Mouse (Mus musculus) cerebellum, postnatal 25 days (tissue): ENCODE data around the gene Tmem135.
"Not testable (repeated sequence)": the region's sequence is repeated elsewhere in the genome, so short reads cannot be mapped to it uniquely, and the experiment has no call there.

ENCODE experiments used
- DNase-seq, 2 experiments: peaks; one replicate each; pipeline ENCODE4 v3.0.0; 2021; ENCODE audit warnings: mixed read lengths in 2 of 2

Gene Tmem135

DNA sequence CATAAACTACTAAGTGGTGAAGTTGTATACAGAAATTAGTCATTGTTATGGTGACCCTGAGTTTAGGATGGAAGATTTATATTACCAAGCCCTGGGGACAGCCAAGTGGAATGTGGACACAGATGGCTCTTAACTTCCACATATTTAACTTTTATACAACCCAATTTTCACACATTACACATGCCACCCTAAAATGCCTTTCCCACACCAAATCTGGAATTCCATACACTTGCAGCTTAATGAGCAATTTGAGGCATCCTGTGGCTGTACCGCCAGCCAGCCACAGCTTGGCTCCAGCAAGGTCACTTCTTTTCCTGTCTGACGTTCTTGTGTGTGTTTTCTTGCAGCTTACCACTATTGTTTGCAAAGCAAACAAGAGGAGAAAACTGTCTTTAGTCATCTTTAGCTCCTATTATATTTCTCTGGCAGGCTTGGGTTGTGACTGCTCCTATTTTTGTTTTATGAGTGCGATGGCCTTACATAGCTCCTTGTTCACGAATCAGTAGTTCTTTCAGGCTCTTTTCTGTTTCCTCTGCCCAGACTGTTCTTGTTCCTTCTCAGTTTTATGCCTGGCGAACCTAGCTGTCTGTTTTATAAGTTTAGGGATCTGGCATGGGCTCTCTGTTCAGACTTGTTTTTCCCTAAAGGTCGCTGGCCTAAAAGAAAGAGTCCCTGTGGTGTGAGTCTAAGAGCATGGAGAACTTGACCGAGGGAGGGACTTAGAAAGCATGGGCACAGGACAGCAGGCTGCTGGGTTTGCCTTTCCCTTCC is 22.9 kb downstream of the Tmem135 start:
- no peak for DNase-seq

DNA sequence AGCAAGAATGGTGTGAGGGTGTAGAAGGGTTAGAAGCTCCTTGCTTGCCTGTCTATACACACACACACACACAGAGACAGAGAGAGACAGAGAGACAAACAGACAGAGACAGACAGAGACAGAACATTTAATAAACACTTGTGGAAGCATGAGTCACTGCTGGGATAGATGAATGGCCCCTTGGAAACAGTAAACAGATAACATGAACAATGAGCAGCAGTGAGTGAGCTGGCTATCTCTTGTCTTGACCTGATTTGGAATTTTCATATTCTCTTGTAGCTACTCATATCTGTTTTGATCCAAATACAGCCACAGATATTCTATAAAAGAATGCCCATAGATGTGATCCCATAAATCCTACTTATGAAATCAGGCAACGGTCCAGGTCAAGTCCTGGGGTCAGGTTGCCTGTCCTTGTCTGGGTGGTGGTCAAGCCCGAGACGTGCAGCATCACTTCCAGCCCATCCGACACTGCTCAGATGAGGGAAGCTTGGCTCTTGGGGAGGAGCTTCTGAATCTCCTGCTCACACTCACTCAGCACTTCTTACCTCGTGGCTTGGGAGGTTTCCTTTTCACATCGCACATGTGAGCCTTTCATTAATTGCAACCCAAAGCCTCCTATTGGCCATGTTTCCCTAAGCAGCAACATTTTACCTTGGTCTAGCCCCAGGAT is 32.3 kb downstream of the Tmem135 start:
- DNase-seq: no peak

DNA sequence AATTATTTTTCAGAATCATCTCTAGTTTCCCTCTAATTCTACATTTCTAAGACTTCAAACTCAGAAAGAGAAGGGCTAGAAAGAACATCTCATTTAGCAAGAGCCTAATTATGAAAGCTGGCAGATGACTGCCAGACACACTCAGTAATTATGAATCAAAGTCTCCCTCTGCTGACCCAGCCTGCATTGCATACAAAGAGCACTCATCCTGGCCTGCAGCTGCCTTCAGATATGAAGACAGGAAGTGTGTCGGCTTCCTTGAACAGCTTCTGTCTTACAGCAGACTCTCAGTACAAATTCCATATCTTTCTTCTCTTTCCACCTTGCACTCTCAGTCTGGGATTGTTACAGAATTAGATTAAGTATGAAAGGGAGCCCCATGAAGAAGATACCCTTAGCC is 33.1 kb downstream of the Tmem135 start:
- peak in 1 of 2 experiments; percentile 38 for DNase-seq

DNA sequence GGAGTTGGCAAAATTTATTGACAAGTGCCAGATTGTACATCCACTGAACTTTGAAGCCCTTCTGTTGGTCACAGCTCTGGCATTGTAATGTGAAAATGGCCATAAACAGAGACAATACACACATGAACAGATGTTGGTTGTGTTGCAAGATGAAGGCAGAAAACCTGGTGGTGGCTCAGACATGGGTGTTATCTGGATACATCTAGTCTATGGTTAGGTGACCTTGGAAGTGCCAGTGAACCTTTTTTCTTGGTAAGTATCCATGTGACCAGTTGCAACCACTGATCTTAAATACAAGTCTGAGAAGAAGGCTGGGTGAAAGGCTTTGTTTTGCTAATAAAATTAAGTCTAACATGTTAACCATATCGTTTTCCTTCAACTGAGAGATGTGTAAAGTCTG is 33.9 kb downstream of the Tmem135 start:
- no peak for DNase-seq

DNA sequence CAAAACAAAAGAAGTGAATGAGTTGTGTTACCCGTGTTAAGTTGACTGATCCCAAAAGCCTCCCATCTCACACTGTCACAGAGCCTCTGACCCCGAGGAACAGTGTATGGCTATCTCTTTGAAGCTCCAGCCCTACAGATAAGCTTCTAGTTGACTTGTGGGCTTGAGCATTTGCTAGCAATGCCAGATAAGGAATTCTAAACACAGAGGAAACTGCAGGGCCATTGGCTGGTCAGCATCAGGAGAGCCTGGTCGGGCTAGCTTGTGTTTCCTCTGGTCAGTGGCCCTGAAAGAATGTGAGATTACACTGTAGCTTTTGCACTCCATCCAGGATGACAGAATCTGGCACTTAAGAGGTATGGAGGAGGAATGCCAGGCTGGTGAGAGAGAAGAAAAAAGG is 36.4 kb downstream of the Tmem135 start:
- no peak for DNase-seq

DNA sequence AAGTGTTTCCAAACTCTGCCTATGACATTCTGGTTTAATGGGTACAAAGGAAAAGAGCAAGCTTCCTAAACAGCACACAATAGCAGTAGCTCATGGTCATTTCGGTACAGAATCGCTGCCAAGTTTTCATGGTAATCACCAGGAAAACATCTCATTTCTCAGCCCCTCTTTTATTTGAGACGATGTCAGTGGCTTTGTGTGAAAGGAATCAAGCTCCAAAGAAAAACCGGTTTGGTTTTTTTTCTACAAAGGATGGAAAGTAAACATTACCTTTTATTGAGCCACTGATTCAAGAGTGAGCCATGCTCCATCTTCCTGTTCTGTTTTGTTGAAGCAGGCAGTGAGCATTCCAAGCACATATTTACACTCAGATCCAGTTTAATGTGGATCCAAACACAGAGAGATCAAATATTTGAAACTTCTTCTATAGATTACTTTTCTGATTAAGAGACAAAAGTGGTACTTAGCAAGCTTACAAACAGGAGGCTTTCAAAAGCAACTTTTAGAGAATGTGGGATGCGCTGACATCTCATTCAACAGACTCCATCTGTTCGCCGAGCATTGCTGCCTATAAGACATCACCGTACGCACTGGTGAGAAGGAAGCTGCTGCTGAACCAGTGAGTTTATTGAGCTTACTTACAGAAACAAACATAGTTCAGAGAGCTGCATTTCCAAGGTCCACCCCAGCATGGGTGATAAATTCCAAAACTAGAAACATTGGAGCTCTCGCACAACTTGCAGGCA is 38.7 kb downstream of the Tmem135 start:
- no peak for DNase-seq

DNA sequence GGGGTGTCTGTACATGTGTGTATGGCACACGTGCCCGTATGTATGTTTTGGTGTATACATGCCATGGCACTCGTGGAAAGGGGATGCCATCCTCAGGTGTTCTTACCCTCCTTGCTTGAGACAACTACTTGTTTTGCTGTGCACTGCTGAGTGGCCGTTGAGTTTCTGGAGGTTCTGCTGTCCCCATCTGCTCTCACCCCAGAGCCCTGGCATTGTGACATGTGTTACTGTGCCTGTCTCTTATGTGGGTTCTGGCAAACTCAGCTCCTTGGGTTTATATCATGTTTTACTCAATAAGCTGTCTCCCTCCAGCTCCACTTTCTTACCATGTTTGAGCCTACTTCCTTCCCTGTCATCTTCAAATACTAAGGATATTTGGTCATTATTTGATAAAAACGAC is 40.0 kb downstream of the Tmem135 start:
- DNase-seq: peak; percentile 44 to 70

DNA sequence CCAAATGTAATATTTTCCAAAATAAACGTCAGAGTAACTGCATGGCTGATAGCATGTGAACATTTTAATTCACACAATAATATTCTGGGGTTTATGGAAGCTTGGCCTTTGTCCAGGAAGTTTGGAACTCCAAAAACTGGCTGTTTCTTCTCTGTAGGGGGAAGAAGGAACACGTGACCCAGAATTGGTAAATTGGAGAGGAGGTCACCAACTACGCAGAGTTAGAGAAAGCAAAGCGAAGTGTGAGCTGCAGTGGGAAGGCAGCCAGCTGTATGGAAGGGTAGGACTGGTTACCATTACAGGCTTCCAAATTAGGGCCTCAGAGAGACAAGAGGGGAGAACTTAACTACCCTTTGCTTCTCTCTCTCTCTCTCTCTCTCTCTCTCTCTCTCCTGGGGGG is 47.7 kb downstream of the Tmem135 start:
- DNase-seq: no peak

DNA sequence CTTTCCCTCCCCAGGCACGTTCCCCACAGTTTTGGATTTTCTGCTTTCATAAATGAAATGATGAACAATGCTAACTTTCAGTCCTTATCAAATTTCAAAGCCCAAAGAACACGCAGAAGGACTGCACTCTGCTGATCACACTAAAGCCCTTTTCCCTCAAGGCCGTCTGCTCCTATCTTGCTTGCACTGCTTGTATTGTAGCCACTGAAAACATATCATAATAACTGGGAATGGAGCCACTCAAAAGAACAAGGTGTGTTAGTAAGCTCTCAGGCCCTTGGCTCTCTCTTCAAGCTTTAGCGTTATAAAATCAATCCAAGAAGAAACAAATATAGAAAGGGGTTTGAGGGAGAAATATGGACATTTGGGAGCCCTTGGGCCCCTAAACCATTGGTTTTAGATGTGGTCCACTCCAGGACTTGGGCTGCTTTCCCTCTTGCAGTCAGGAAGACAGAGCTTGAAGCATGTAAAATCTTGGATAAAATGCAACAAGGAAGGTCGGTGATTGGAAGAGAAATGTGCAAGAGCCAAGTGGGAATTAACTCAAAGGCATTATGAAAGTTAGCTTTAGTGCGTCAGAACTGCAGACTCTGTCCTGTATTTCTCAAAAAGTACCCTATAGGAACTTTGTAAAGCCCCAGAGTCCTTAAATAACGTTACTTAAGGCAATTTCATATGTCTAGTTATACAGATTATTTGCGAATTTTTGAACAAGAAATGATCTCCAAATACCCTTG is 48.3 kb downstream of the Tmem135 start:
- DNase-seq: no peak

DNA sequence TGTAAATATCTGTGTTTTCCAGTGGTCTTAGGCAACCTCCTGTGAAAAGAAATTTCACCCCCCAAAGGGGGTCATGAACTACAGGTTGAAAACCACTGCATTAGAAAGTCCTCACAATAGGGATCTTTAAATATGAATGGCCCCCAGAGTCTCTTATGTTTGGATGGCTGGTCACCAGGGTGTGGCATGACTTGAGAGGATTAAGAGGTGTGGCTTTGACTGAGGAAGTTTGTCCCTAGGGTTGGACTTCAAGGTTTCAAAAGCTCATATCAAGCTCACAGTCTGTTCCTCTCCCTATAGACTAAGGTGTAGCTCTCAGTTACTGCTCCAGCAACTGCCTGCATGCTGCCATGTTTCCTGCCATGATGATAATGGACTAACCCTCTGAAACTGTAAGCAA is 62.0 kb downstream of the Tmem135 start:
- DNase-seq: no peak

DNA sequence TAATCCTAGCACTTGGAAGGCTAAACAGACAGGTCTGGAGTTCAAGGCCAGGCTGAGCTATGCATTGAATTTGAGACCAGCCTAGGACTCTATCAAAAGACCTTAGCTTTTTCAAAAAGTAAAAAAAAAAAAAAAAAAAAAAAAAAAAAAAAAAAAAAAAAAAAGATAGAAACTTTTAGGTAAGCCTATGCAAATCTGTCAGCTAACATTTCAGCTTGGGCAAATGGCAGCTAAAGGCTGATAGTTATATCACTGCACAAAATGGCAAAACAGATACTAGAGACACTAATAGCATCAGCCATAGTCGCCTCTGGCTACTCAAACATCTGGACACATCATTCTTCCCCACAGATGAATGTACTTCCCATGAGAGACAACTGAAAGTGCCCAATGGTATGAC is 64.2 kb downstream of the Tmem135 start:
- no peak for DNase-seq

DNA sequence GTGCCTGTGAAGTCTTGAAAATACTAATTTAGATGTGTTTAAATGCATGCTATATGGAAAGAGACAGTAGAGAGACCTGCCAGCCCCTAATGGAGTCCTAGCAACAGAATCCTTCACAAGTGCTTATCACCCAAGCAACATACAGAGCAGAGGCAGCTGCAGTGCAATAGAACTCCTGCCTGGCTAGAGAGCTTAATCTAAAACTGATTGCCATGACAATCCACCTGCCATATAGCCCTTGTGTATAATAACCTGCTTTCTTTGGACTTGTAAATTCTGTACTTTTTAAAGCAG is 64.9 kb downstream of the Tmem135 start:
- peak in 1 of 2 experiments; percentile 30 for DNase-seq

DNA sequence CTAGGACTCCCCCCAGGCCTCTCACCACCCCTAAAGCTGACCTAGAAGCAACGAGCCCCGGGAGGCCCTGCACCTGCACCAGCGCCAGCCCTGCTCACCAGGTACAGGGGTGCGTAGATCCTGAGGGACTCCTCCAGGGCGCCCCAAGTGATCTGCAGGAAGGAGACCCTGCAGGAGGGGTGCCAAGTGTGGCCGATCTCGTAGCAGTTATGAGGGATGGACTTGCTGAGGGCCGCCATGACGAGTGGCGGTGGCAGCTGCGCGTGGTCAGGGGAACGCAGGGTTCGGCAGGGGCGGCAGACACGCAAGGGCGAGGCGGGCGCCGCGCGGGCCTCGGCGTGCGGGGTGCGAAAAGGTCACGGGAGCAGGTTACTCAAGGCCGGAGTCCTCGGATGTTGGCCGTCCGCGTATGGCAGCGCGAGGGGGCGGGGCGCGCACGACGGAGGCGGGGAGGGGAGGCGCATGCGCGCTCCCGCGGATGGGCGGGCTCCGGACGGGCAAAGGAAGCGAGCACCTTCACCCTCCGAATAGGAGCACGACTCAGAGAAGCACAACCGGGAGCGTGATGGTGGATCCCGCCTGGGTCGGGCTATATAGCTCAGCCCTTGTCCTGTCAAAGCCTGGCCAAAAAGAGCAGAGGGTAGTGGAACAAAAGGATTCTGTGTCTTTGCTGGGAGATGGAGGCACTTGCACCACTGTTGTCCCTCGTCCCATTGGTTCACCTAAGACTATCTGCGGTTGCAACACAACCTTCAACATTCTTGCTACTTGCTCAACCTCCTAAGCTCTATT is 65.5 kb downstream of the Tmem135 start:
- peak; percentile 96 to 97 for DNase-seq

DNA sequence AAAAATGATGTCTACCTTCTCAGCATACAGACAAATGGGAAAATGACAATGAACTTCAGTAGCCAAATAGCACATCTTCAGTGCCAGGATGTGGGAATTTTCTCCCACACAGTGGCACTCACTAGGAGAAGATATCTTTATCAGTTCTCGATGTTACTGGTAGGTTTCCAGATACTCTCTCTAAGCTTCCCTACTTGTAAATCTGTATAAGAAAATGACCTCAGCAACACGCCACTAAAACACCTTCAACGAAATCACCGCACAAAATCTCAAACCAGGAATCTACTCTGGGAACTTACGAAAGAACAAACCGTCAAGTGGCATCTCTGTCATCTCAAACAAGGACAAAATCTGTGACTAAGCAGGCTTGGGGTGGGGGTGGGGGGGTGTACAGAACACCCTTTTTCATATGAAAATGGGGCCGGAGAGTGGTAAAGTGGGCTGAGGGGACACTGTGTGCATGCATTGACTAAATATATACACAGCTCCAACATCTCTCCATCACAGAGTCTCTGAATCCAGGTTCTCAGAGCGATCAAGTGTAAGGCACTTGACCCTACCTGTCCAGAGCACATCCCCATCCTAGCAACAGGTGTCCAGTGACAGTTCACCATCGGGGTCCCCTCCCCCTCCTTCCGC is 66.2 kb downstream of the Tmem135 start:
- no peak for DNase-seq

DNA sequence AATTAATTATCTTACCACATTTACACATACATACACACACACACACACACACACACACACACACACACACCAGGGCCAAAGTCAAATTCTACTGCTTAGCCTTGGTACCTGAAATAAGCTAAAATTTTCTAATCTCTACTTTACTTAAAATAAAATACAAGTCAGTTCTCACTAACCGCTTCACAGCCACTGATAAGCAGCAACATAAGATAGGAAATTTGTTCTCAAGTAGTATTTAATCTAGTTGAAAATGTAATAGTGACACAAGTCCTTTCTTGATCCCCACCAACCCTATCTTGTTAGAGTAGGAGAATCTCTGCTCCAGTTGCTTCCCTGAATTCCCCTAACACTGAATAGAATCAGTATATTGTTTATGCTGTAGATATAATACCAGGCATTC is 67.6 kb downstream of the Tmem135 start:
- no peak for DNase-seq

DNA sequence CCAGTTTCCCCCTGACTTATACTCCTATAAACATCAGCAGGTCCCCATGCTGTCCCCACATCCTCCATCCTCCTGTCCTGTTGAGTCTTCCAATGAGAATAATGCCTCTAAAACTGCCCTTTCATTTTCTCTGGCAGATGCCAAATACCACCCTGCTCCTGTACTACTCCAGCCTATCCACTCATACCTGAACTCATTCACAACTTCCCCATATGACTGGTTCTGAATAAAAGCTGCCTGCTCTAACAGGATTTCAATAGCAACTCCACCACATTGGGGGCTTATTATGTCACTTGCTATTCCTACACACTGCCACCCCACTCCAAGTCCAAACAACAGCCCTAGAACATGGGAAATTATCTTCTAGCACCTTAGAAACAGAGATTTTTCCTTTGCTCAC is 68.7 kb downstream of the Tmem135 start:
- no peak for DNase-seq

DNA sequence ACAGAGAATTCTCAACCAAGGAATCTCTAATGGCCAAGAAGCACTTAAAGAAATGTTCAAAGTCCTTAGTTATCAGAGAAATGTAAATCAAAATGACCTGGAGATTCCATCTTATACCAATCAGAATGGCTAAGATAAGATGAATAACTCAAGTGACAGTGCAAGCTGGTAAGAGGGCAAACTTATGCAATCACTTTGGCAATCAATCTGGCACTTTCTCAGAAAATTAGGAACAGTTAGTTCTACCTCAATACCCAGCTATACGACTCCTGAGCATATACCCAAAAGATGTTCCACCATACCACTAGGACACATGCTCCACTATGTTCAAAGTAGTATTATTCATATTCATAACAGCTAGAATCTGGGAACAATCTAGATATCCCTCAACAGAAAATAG is 74.1 kb downstream of the Tmem135 start:
- no peak for DNase-seq

DNA sequence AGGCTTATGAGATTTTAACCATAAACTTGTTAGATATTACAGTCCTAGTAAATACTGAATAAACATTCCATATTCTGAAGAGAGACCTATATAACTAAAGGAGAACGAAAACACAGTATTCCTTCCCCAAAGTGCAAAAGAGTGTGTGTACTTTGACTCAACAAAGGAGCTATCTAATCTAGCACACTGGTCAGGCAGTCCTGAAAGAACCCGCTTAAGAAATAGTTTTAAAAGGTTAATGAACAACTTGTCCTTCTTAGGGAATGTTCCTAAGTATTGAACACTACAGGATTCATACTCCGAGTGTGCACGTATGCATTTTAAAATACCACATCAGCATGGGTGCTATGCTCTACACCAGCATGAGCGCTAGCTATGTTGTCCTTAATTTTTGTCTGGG is 76.3 kb downstream of the Tmem135 start:
- DNase-seq: no peak

DNA sequence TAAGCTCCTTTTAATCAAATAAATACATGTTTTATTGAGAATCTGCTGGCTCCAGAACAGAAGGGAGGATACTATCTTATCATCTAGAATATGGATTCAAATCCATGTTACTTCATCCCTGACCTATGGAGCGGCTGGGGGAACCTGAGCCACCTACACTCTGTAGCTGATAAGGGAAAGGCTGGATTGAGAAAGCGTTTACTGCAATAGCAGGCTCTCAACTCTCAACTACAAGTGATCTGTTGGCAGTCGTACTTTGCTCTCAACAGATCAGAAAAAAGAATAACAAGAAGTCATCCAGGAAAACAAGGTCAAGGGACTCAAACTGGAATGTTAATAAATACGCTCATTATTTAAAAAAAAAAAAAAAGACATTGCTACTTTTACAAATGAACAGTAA is 77.3 kb downstream of the Tmem135 start:
- no peak for DNase-seq

DNA sequence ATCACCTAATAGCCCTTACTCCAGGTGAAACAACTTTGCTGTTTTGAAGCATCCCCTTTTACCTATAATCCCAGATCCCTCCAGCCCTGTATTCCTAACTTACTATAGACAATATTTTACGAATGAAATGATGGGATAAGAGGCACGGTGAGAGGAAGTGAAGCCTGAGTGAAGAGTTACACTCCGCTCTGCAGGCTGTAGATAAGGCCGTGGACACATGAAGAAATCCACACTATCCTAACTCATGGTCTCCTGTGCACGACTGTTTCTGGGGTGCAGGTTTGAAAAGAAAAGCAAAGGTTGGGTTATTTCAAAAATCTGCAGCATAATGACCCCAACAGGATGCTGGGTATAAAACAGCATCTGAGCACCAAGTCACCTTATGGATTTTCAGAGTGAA is 77.8 kb downstream of the Tmem135 start:
- no peak for DNase-seq

DNA sequence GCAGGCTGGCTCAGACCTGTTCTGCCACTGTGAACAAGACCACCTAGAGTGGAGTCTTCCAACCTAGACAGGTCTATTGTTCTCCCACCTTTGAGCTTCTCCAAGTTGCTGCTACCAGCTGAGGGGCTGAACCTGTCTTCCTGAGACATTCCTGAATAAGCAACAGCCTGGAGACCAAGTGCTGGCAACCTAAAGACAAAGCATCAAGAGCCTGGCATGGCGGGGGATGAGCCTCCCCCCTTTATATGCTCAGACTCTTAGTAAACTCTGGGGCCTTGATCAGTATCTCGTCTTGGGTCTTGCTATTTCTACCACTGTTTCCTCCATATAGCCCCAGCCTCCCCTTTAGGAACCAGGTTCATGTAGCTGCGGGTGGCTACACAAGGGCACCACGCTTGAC is 81.3 kb downstream of the Tmem135 start:
- not testable (repeated sequence) for DNase-seq

DNA sequence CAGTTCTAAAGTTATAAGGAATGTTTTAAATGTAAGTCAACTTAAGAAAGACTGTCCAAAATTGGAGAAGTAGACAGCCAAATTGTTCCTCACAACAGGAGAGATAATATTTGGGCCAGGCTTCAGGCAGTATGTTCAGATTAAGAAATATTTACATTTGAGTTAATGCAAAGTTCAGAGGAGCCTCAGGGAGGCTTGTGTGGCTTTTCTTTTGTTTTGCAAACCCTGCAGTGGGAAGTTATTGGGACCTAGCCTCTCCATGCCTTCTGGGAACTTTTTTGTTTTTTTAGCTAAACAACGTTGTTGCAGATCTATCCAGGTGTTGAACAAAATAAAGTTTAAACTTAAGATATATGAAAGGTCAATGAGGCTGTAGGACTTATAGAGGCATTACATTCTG is 84.7 kb downstream of the Tmem135 start:
- DNase-seq: no peak
